Mouse (Mus musculus) mouse embryonic stem cell (cell line): Measurements from ENCODE around the gene Fam83e.

ENCODE experiments used
- in situ Hi-C, 2 experiments: fragments of 300-500 bp; cut with MboI; formaldehyde crosslinking; loops; 1 replicate in 1 of 2; 3 replicates in 1 of 2; pipeline ENCODE4 v1.14.3; 2019 to 2020; ENCODE audit warnings: low sequenced_read_pairs in 2 of 2, low pct_unique_long_range_greater_than_20kb in 1 of 2, mixed read lengths in 1 of 2; ENCODE audit not compliant: unreplicated experiment in 1 of 2

Fam83e gene

DNA sequence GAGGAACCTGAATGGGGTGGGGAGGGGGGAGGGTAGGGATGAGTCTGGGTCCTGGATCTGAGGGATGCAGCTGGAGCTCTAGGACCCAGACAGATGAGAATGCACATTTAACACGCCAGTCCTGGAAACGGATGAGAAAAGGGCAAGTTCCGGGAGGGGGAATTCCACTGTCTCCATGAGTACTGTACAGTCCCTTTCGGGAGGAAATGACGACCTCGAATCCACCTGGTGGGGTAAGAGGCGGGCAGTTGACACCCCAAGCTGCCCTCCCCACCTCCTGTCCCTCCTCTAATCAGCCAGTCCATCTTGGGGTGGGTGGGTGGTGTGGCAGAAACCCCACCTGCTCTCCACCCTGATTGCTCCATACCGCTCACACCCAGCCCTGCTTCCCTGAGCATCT lies 45.0 kb downstream of the Fam83e start:
- in situ Hi-C loops = no loop called here

GRCm38 (mm10) chr7:45766764-45767163 lies 45.8 kb downstream of the Fam83e start:
- in situ Hi-C loops = no loop called here

- in situ Hi-C loops = no loop called here
Observed at GRCm38 (mm10) chr7:45767500-45767899, 46.5 kb downstream of the Fam83e start.

DNA sequence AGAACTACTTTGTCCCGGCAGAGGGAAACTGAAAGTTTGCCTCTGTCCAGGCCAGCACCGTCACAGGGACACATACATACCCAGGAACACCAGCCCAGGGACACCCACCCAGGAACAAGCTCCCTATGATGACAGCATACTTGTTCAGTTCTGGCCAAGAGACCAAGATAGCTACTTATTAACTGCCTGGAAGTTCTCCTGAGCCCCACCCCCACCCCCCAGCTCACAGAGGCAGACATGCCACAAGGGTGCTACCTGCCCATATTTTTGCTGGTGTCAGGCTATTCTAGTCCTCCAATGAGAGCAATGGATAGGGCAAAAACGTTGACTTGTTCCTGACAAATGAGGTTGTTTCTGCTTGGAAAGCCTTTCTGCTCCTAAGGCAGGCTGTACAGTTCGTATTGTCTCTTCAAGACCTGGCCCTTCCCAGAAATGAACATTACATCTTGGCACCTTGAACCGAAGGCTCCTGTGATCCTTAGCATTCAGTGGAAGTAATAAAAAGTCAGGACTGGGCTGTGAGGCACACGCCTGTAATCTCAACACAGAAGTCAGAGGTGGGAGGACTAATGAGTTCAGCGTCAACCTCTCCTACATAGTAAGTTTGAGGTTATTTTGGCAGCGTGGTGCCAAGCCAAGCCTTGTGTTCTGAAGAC lies 49.5 kb downstream of the Fam83e start:
- in situ Hi-C loops = no loop called here

DNA sequence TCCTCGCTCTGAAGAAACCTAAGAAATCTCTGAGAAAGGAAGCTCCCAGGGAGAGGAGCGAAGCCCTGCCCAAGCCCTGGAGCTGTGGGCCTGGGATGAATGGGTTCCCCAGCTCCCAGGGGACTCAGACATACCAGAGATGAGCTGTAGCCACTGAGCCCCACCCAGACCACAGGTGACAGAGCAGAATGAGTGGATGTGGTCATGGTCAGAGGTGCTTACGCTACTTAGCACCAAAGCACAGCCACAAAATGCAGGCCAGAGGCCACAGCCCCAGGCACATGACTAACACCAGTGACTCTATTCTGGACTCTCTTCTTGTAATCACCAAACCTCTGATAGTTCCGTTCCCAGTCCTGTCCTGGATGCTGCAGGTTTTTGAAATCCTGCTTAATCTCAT lies 50.1 kb downstream of the Fam83e start:
- in situ Hi-C loops = no loop called here

GRCm38 (mm10) chr7:45775237-45775636 lies 54.2 kb downstream of the Fam83e start:
- in situ Hi-C loops = no loop called here
